ENCODE assay signal across 15 mouse cellular contexts in genomic region chr11:93497896-93498295, GRCm38 (mm10).
"Had no signal": no experiment of that assay in that cellular context is flagged by ENCODE, and none has a peak within 500 bp of the region (broad histone marks: within the 10 kb centered on the region; RNA-seq: fewer than 3 reads in every experiment).

No protein-coding gene starts in this region.

- DNase-seq: kidney, postnatal 14 days; liver; liver, embryonic 13.5 days; liver, postnatal 0 days; lung, postnatal 14 days; thymus, postnatal 4 days had no signal

- H3K4me3 ChIP-seq: kidney, embryonic 15.5 days; left cerebral cortex, adult 2 months; limb, embryonic 12.5 days; liver, embryonic 13.5 days; lung, embryonic 15.5 days; megakaryocyte, embryonic 14.5 days; neural tube, embryonic 12.5 days had no signal

- ATAC-seq: liver, postnatal 0 days had no signal

- H3K4me2 ChIP-seq: kidney, embryonic 15.5 days; limb, embryonic 12.5 days; liver, embryonic 13.5 days; lung, embryonic 15.5 days; midbrain, embryonic 11.5 days; neural tube, embryonic 12.5 days had no signal

- H3K27ac ChIP-seq: kidney, embryonic 15.5 days; left cerebral cortex, adult 2 months; limb, embryonic 12.5 days; liver, embryonic 13.5 days; lung, embryonic 15.5 days; macrophage; neural tube, embryonic 12.5 days; stomach, postnatal 0 days had no signal

- H3K9me3 ChIP-seq: kidney, embryonic 15.5 days; limb, embryonic 12.5 days; liver, embryonic 13.5 days; lung, embryonic 15.5 days; megakaryocyte, embryonic 14.5 days; neural tube, embryonic 12.5 days had no signal

- H3K9ac ChIP-seq: kidney, embryonic 15.5 days; limb, embryonic 12.5 days; liver, embryonic 13.5 days; liver, postnatal 0 days; lung, embryonic 15.5 days; neural tube, embryonic 12.5 days had no signal

- H3K36me3 ChIP-seq: kidney, embryonic 15.5 days; limb, embryonic 12.5 days; liver, embryonic 13.5 days; lung, embryonic 15.5 days; neural tube, embryonic 12.5 days had no signal

- H3K27me3 ChIP-seq: kidney, embryonic 15.5 days; limb, embryonic 12.5 days; liver, embryonic 13.5 days; lung, embryonic 15.5 days; megakaryocyte, embryonic 14.5 days; neural tube, embryonic 12.5 days had no signal

- H3K4me1 ChIP-seq: liver, embryonic 13.5 days; lung, embryonic 15.5 days had no signal
